Mouse (Mus musculus) limb, embryonic 12.5 days (tissue): Measurements from ENCODE around the gene Olfr1330. TPM values are rescaled to one million over a fixed set of nuclear protein-coding genes. Genes with fewer than 3 reads are reported as not detected.
"Not testable (repeated sequence)": the region's sequence is repeated elsewhere in the genome, so short reads cannot be mapped to it uniquely, and the experiment has no call there.

Experiments used
- ATAC-seq: fragments of 200-750 bp; cut with Nextera tagmentation; 2 replicates; pipeline ENCODE4 v1.8.0; 2017; ENCODE audit warnings: low read depth, moderate TSS enrichment; ENCODE audit not compliant: insufficient number of reproducible peaks, insufficient read depth, low FRiP score, low TSS enrichment
- H3K27ac ChIP-seq: fragments of 300-500 bp; sonication (generic); 2 replicates; pipeline ENCODE4 v1.5.1; 2016; ENCODE audit warnings: mild to moderate bottlenecking, moderate library complexity
- H3K27me3 ChIP-seq: fragments of 300-500 bp; sonication (generic); 2 replicates; pipeline ENCODE4 v1.6.1; 2016; ENCODE audit warnings: mild to moderate bottlenecking, moderate library complexity
- H3K36me3 ChIP-seq: fragments of 300-500 bp; sonication (generic); 2 replicates; pipeline ENCODE4 v1.6.1; 2016; ENCODE audit warnings: mild to moderate bottlenecking, moderate library complexity
- H3K4me1 ChIP-seq: fragments of 300-500 bp; sonication (generic); replicated peaks from 2 replicates; pipeline ENCODE4 v1.6.1; 2016
- H3K4me2 ChIP-seq: fragments of 300-500 bp; sonication (generic); 2 replicates; pipeline ENCODE4 v1.6.1; 2016; ENCODE audit warnings: mild to moderate bottlenecking, moderate library complexity
- H3K4me3 ChIP-seq: fragments of 300-500 bp; sonication (generic); replicated peaks from 2 replicates; pipeline ENCODE4 v1.5.1; 2016; ENCODE audit warnings: mild to moderate bottlenecking
- H3K9ac ChIP-seq: fragments of 300-500 bp; sonication (generic); replicated peaks from 2 replicates; pipeline ENCODE4 v1.6.1; 2016; ENCODE audit warnings: mild to moderate bottlenecking, moderate library complexity
- H3K9me3 ChIP-seq: fragments of 300-500 bp; sonication (generic); 2 replicates; pipeline ENCODE4 v1.6.1; 2016; ENCODE audit warnings: mild to moderate bottlenecking, moderate library complexity
- WGBS: fragments of 180-500 bp; shearing (Covaris S2); methylation state at CpG from one replicate; pipeline ENCODE4 v1.1.7; 2016; 5-methylcytosine and 5-hydroxymethylcytosine counted together
- polyA plus RNA-seq: library from polyadenylated mRNA; unstranded; fragments of >200 nt; fragmentation: Nextera tagmentation; extraction: Ambion mirVana; gene quantifications from 2 replicates; pipeline ENCODE4 v1.2.1, GENCODE M21; 2016

Gene Olfr1330
- polyA plus RNA-seq = not detected in 2 replicates

GRCm38 (mm10) chr4:118888297-118888696, at the start of gene Olfr1330:
TSS of gene Olfr1330 (plus strand) at chr4:118888597.
- no peak within 1 kb of the TSS for H3K9ac ChIP-seq
- H3K4me3 ChIP-seq = no peak within 1 kb of the TSS
- no peak within 1 kb of the TSS for H3K4me2 ChIP-seq
- no peak for ATAC-seq
- no peaks in the 10 kb centered on the region for H3K9me3 ChIP-seq
- no peaks in the 10 kb centered on the region for H3K36me3 ChIP-seq
- no peaks in the 10 kb centered on the region for H3K27me3 ChIP-seq
- no peaks in the 10 kb centered on the region for H3K4me1 ChIP-seq
- H3K27ac ChIP-seq = no peak within 1 kb of the TSS
- WGBS = 69% methylated on average over 1 of the region's 1 CpGs

- Histone ChIP-seq H3K9me3 (no peaks in the 10 kb centered on the region), H3K4me2 (no peak overlapping the region), H3K9ac (no peak overlapping the region), H3K4me3 (no peak overlapping the region), H3K4me1 (no peaks in the 10 kb centered on the region), H3K27me3 (no peaks in the 10 kb centered on the region), H3K36me3 (no peaks in the 10 kb centered on the region), H3K27ac (no peak overlapping the region)
- ATAC-seq = no peak
- 79% methylated on average over 1 of the region's 1 CpGs for WGBS
These were observed 26.6 kb upstream of the Olfr1330 start for GRCm38 (mm10) chr4:118861791-118862190.

- 79% methylated on average over 4 of the region's 4 CpGs for WGBS
- H3K9ac ChIP-seq = no peak overlapping the region
- no peaks in the 10 kb centered on the region for H3K9me3 ChIP-seq
- no peak overlapping the region for H3K4me3 ChIP-seq
- no peaks in the 10 kb centered on the region for H3K27me3 ChIP-seq
- H3K27ac ChIP-seq = no peak overlapping the region
- no peaks in the 10 kb centered on the region for H3K36me3 ChIP-seq
- H3K4me2 ChIP-seq = no peak overlapping the region
- no peaks in the 10 kb centered on the region for H3K4me1 ChIP-seq
- ATAC-seq = no peak
These were observed 25.7 kb upstream of the Olfr1330 start for GRCm38 (mm10) chr4:118862704-118863103.

- Histone ChIP-seq H3K9me3 (no peaks in the 10 kb centered on the region), H3K4me3 (no peak within 1 kb of the TSS), H3K27me3 (no peaks in the 10 kb centered on the region), H3K27ac (no peak within 1 kb of the TSS), H3K36me3 (no peaks in the 10 kb centered on the region), H3K4me2 (no peak within 1 kb of the TSS), H3K9ac (no peak within 1 kb of the TSS), H3K4me1 (no peaks in the 10 kb centered on the region)
- 97% methylated on average over 1 of the region's 1 CpGs for whole genome bisulfite sequencing
- no peak for ATAC-seq
These were observed 24.0 kb upstream of the Olfr1330 start, which contains the start of gene Olfr1331 for GRCm38 (mm10) chr4:118864349-118864748. TSS of gene Olfr1331 (plus strand) at chr4:118864649.

- Histone ChIP-seq H3K9ac (no peak overlapping the region), H3K36me3 (no peaks in the 10 kb centered on the region), H3K27ac (no peak overlapping the region), H3K4me3 (no peak overlapping the region), H3K4me1 (no peaks in the 10 kb centered on the region), H3K27me3 (no peaks in the 10 kb centered on the region), H3K9me3 (no peaks in the 10 kb centered on the region), H3K4me2 (no peak overlapping the region)
- ATAC-seq = no peak
These were observed 20.8 kb upstream of the Olfr1330 start for GRCm38 (mm10) chr4:118867566-118867965.

- H3K4me1 ChIP-seq = no peaks in the 10 kb centered on the region
- no peaks in the 10 kb centered on the region for H3K36me3 ChIP-seq
- 68% methylated on average over 2 of the region's 2 CpGs for WGBS
- no peak overlapping the region for H3K4me3 ChIP-seq
- ATAC-seq = no peak
- no peak overlapping the region for H3K4me2 ChIP-seq
- no peak overlapping the region for H3K27ac ChIP-seq
- no peaks in the 10 kb centered on the region for H3K27me3 ChIP-seq
- H3K9ac ChIP-seq = no peak overlapping the region
- no peaks in the 10 kb centered on the region for H3K9me3 ChIP-seq
These were observed 13.6 kb downstream of the Olfr1330 start for GRCm38 (mm10) chr4:118901981-118902380.

GRCm38 (mm10) chr4:118917365-118917764, 29.0 kb downstream of the Olfr1330 start, which contains the start of gene Olfr1329:
TSS of gene Olfr1329 (minus strand) at chr4:118917465.
- 70% methylated on average over 2 of the region's 2 CpGs for WGBS
- H3K9me3 ChIP-seq, H3K27ac ChIP-seq, H3K9ac ChIP-seq, H3K4me1 ChIP-seq, ATAC-seq, H3K27me3 ChIP-seq, H3K4me2 ChIP-seq, H3K4me3 ChIP-seq, H3K36me3 ChIP-seq: not testable (repeated sequence)

- H3K4me1 ChIP-seq, H3K27ac ChIP-seq, H3K9ac ChIP-seq, H3K4me2 ChIP-seq, ATAC-seq, H3K4me3 ChIP-seq, H3K9me3 ChIP-seq, H3K36me3 ChIP-seq, H3K27me3 ChIP-seq: not testable (repeated sequence)
- WGBS = 92% methylated on average over 3 of the region's 3 CpGs
These were observed 42.9 kb downstream of the Olfr1330 start for GRCm38 (mm10) chr4:118931326-118931725.

- H3K27me3 ChIP-seq = no peaks in the 10 kb centered on the region
- no peak within 1 kb of the TSS for H3K27ac ChIP-seq
- H3K4me3 ChIP-seq = no peak within 1 kb of the TSS
- no peak for ATAC-seq
- 76% methylated on average over 2 of the region's 2 CpGs for WGBS
- H3K4me2 ChIP-seq = no peak within 1 kb of the TSS
- no peaks in the 10 kb centered on the region for H3K4me1 ChIP-seq
- H3K9me3 ChIP-seq = no peaks in the 10 kb centered on the region
- H3K36me3 ChIP-seq = no peaks in the 10 kb centered on the region
- no peak within 1 kb of the TSS for H3K9ac ChIP-seq
These were observed 50.1 kb downstream of the Olfr1330 start, which contains the start of gene Olfr1328 for GRCm38 (mm10) chr4:118938512-118938911. TSS of gene Olfr1328 (minus strand) at chr4:118938612.

Other genes starting within 250 kb of the Olfr1330 start
- gene Olfr62, start 229.6 kb upstream of the Olfr1330 start, polyA plus RNA-seq = not detected in 2 replicates
- 0.13 TPM in 1 of 2 replicates, not detected in the other for gene Olfr1342, start 195.8 kb upstream of the Olfr1330 start, polyA plus RNA-seq
- gene Olfr1341, start 185.1 kb upstream of the Olfr1330 start, polyA plus RNA-seq = not detected in 2 replicates
- gene Olfr1340, start 168.5 kb upstream of the Olfr1330 start, polyA plus RNA-seq = not detected in 2 replicates
- not detected in 2 replicates for gene Olfr1339, start 156.4 kb upstream of the Olfr1330 start, polyA plus RNA-seq
- not detected in 2 replicates for gene Olfr1338, start 129.9 kb upstream of the Olfr1330 start, polyA plus RNA-seq
- gene Olfr1337, start 106.0 kb upstream of the Olfr1330 start, polyA plus RNA-seq = not detected in 2 replicates
- gene Olfr1335, start 78.7 kb upstream of the Olfr1330 start, polyA plus RNA-seq = not detected in 2 replicates
- not detected in 2 replicates for gene Olfr1333, start 52.3 kb upstream of the Olfr1330 start, polyA plus RNA-seq
- gene Olfr1331, start 23.9 kb upstream of the Olfr1330 start, polyA plus RNA-seq = not detected in 2 replicates
- not detected in 2 replicates for gene Olfr1329, start 28.9 kb downstream of the Olfr1330 start, polyA plus RNA-seq
- not detected in 2 replicates for gene Olfr1328, start 50.0 kb downstream of the Olfr1330 start, polyA plus RNA-seq
- gene Lao1, start 73.0 kb downstream of the Olfr1330 start, polyA plus RNA-seq = not detected in 2 replicates
- gene Slc2a1, start 220.1 kb downstream of the Olfr1330 start, polyA plus RNA-seq = 98.1 and 100 TPM in 2 replicates